Mouse (Mus musculus) left cerebral cortex, adult 8-10 months (tissue): ENCODE data around the gene Tnk2. TPM values are rescaled to one million over a fixed set of nuclear protein-coding genes. Genes with fewer than 3 reads are reported as not detected.

Experiments used
- DNase-seq, 2 experiments: peaks; one replicate each; pipeline ENCODE4 v3.0.0; 2022; ENCODE audit warnings: low spot score in 2 of 2
- total RNA-seq, 4 experiments: library from RNA; stranded (reverse); gene quantifications; 2 replicates each; pipeline ENCODE4 v1.2.4; 2022

Tnk2 gene
- total RNA-seq, 4 experiments from 2014 or later: 243 to 266 (median 252) TPM

GRCm38 (mm10) chr16:32677040-32677700 is 33.5 kb downstream of the Tnk2 start:
- no peak for DNase-seq

DNA sequence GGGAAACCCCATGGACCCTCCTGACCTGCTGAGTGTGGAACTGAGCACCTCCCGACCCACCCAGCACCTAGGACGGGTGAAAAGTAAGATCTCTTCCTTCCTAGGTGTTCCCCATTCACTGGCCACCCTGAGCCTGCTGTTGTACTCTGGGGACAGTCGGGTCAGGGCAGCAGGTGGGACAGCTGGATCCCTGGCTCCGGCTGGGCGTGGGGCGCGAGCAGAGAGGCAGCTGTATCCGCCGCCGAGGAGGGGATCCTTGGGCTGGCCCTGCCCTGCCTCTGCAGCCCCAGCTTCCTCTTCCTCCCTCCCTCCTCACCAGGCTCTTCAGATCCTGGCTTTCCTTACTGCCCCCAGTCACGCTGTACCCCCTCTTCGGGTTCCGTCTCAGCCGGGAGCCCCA is 34.2 kb downstream of the Tnk2 start:
- DNase-seq: no peak

DNA sequence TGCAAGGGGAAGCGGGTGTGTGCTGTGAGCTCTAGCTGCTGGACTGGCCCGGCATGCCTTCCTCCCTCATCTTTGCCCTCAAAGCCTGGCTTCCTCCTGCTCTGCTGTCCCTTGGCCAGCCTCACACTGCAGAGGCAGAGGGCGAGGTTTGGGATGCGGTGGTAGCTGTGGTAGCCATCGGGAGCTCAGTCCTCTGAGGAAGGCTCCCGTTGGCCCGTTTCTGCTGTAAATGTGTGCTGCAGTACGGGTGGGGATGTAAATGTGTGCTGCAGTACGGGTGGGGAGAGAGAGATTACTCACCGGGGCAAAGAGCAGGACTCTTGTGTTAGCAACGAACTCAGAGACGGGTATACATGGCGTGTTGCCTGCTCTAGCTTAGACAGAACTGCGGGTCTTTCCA is 35.1 kb downstream of the Tnk2 start:
- no peak for DNase-seq

- no peak for DNase-seq
Observed at GRCm38 (mm10) chr16:32679976-32680375, 36.3 kb downstream of the Tnk2 start.

DNA sequence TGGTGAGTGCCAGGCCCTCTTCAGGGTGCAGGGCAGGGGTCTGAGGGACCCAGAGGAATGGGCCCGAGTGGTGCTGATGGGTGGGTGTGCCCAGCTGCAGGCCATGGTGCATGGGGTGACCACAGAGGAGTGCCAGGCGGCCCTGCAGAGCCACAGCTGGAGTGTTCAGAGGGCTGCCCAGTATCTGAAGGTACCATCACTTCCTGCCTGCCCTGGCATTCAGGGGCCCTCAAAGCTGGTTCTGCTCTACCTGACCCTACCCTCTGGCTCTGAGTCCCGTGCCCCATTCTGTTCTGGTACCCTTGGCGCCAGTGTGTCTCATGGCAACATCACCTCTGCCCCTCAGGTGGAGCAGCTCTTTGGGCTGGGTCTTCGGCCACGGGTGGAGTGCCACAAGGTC is 37.1 kb downstream of the Tnk2 start:
- DNase-seq: no peak

DNA sequence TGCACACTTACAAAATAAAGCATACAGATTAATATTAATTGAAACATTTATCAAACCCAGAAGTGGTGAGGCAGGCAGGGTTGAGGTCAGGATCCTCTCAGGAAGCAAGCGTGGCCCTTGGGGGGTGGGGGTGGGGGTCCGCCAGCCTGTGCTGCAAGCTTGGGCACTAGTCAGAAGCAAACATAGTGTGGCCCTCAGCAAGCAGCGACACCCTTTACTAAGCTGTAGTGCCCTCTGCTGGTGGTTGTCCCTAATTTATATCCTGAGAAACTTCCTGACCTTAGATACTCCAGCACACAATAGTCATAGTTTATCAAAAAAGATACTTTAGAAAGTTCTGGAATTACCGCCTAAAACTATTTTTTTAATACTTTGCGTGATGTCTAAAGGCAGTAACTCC is 38.5 kb downstream of the Tnk2 start:
- DNase-seq: no peak

DNA sequence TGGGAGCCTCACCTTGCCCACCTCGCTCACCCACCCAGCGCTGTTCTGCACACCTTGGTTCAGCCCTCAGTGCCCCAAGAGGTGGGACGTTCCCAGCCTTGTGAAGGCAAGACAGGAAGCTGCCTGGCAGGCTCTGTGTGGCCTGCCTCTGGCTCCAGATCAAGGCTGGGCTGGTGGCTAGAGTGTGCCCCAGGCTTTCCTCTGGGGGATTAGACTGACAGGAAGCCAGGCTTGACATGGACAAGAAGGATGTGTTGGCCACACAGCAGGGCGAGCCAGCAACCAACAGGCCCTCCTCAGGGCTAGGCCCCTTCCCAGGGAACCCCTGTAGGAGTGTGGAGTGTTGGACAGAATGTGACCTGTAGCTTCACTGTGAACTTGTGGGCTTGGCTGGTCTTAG is 39.2 kb downstream of the Tnk2 start:
- no peak for DNase-seq

- no peak for DNase-seq
Observed at GRCm38 (mm10) chr16:32683343-32683742, 39.7 kb downstream of the Tnk2 start.

GRCm38 (mm10) chr16:32685405-32685804 is 41.7 kb downstream of the Tnk2 start:
- DNase-seq: no peak

GRCm38 (mm10) chr16:32685998-32686397 is 42.3 kb downstream of the Tnk2 start:
- DNase-seq: no peak

- DNase-seq: no peak
Observed at GRCm38 (mm10) chr16:32687221-32687620, 43.5 kb downstream of the Tnk2 start.

- no peak for DNase-seq
Observed at GRCm38 (mm10) chr16:32688770-32689169, 45.1 kb downstream of the Tnk2 start.

GRCm38 (mm10) chr16:32689501-32689900 is 45.8 kb downstream of the Tnk2 start:
- DNase-seq: no peak

GRCm38 (mm10) chr16:32696841-32697464 is 53.3 kb downstream of the Tnk2 start:
- DNase-seq: no peak

DNA sequence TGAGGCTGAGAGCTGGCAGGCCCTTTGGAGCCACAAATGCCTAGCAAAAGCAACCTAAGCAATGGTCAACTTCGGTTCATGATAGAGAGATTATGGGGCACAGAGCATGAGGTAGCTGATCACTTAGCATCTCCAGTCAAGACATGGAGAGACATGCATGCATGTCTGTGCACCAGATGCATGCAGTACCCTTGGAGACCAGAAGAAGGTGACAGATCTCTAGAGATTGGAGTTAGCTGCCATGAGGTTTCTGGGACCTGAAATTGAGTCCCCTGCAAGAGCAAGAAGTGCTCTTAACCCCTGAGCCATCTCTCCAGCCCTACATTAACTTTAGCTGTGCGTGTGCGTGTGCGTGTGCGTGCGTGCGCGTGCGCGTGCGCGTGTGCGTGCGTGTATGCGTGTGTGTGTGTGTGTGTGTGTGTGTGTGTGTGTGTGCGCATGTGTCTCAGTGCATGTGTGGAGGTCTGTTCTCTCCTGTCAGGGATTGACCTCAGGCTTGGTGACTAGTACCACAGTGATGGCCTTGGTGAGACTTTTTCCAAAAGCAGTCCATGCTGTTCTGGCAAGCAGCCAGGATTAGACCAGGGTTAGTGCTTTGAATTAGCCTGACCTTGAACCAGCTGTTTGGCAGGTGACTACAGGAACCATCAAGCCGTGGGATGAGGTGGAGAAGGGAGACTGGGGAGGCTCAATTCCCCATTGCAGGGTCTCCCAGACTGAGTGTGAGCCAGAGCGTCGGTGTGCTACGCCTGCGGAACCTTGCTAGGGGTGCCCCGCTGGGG is 54.2 kb downstream of the Tnk2 start:
- no peak for DNase-seq

DNA sequence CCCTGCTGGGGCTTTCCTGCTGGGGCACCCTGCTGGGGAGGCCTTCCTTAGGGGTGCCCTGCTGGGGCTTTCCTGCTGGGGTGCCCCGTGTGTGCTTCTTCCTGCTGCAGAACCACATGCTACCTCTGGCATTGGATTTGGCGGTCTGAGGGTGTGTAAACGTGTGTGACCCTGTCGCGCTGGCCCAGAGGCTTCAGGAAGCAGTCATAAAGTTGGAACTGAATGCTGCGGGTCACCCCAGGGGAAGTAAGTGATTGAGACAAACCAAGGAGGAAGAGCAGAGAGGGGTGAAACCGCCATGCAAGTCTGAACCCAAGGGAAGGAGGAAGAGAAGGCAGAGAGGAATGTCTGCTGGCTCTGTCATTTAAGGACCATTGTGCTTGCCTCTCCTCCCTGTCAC is 54.9 kb downstream of the Tnk2 start:
- no peak for DNase-seq

GRCm38 (mm10) chr16:32703312-32703912 is 59.7 kb downstream of the Tnk2 start:
- no peak for DNase-seq

DNA sequence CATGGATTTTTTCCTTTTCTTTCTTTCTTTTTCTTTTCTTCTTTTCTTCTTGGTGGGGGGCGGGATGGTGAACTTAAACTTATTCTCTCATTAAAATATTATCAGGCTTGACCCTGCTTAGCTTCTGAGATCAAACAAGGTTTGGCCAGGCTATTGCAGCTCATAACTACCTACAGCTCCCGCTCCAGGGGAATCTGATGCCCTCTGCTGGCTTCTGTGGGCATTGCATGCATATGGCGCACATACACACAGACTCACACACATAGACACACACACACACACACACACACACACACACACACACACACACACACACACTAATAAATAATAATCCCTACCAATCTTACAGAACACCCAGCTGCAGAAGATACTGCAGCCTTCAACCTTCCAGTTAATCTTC is 61.9 kb downstream of the Tnk2 start:
- no peak for DNase-seq

- no peak for DNase-seq
Observed at GRCm38 (mm10) chr16:32707111-32707823, 63.6 kb downstream of the Tnk2 start.

DNA sequence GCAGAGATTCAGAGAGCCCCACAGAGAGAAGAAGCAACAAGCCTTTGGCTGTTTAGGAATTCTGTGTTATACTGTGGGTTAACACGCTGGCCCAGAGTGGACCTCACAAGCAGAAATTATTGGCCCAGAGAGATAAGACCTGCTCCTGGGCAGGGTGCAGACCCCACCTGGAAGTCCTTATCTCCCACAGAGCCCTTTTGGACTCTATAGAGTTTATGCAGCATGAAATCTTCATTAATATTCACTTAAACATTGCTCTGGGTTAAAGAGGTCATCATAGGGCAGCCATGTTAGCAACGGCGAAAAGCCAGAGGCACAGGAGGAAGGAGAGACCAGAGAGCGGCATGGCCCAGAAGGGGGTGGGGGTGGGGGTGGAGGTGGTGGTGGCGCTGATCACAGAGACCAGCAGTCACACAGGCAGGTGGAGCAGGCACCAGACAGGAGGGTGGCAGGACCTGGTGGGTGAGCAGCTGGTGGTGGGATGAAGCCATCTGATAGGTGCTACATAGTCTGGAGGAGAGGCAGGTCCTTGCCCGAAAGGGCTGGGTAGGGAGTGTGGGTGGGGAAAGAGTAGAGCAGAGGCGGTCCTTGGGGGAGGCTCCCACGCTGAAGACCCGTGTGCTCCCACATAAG is 64.3 kb downstream of the Tnk2 start:
- no peak for DNase-seq

DNA sequence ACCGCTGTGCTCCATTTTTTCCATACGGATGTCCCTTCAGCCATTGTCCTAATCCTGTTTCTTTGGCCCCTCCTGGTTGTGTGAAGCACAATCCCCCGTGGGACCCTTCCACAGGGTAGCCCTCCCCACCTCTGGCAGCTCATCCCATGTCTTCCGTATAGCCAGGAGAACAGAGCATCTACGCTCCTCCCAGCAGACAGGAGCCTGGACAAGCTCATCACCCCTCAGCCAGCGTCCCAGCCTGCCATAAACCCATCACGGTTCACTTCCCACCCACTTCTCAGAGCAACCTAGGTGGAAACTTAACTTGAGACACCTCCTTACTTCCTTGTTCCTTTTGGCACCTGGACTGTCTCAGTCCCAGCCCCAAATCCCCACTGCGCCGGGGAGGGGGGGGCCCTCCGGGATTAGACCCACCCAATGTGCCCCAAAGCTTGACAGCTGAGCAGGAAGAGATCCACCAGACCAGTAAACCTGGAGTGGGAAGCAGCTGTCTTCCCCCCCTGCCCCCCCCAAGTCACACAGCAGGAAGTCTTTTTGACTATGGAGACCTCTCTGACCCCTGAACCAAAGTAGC is 64.9 kb downstream of the Tnk2 start:
- DNase-seq: no peak
